Mouse (Mus musculus): ENCODE measurements around the gene Dnah5. TPM values are rescaled to one million over a fixed set of nuclear protein-coding genes. Genes with fewer than 3 reads are reported as not detected.
"Not testable (repeated sequence)": the region's sequence is repeated elsewhere in the genome, so short reads cannot be mapped to it uniquely, and the experiment has no call there.

Gene Dnah5
- polyA plus RNA-seq, 1 experiment = 0.19 TPM

- H3K36me3 ChIP-seq (ENCODE audit: control insufficient read depth, insufficient read depth, low read length) = no peaks in the 10 kb centered on the region
- TF ChIP-seq POLR2A (IDR thresholded peaks at IDR 0.05; ENCODE audit: control insufficient read depth, low read depth, low read length) (no peak), CTCF (IDR thresholded peaks at IDR 0.05; ENCODE audit: control insufficient read depth, insufficient read depth, insufficient replicate concordance, low read depth, low read length) (no peak)
- no peak overlapping the region for H3K4me3 ChIP-seq (ENCODE audit: control insufficient read depth, low read depth, low read length)
- H3K4me1 ChIP-seq (ENCODE audit: control insufficient read depth, insufficient read depth, low read length) = no peaks in the 10 kb centered on the region
- H3K27me3 ChIP-seq (ENCODE audit: control insufficient read depth, insufficient read depth, low read length) = no peaks in the 10 kb centered on the region
- H3K27ac ChIP-seq (ENCODE audit: control insufficient read depth, insufficient read depth, low read depth, low read length) = no peak overlapping the region
Observed at GRCm38 (mm10) chr15:28395481-28395880, 191.9 kb downstream of the Dnah5 start.

GRCm38 (mm10) chr15:28398472-28398871 lies 194.9 kb downstream of the Dnah5 start:
- no peak for TF ChIP-seq CTCF (IDR thresholded peaks at IDR 0.05; ENCODE audit: control insufficient read depth, insufficient read depth, insufficient replicate concordance, low read depth, low read length)
- no peak for TF ChIP-seq POLR2A (IDR thresholded peaks at IDR 0.05; ENCODE audit: control insufficient read depth, low read depth, low read length)
- H3K36me3 ChIP-seq (ENCODE audit: control insufficient read depth, insufficient read depth, low read length) = no peaks in the 10 kb centered on the region
- no peak overlapping the region for H3K27ac ChIP-seq (ENCODE audit: control insufficient read depth, insufficient read depth, low read depth, low read length)
- no peaks in the 10 kb centered on the region for H3K27me3 ChIP-seq (ENCODE audit: control insufficient read depth, insufficient read depth, low read length)
- no peak overlapping the region for H3K4me3 ChIP-seq (ENCODE audit: control insufficient read depth, low read depth, low read length)
- H3K4me1 ChIP-seq (ENCODE audit: control insufficient read depth, insufficient read depth, low read length) = no peaks in the 10 kb centered on the region

DNA sequence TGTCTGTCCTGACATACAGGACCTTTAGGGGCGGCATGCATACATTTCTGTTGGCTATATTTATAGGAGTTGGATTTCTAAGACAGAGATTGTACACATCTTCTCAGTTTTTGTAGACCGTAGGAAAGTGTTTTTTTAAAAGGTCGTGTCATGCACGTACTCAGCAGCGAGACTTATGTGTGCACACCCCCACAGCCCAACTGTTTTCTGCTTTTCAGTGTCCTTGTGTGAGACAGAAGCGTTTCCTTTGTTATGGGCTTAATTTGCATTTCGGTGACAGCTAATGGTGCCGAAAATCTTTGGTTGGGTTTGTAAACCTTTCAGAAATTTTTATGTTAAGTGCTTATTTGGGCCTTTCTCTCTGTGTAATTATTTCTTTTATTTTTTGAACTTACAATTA lies 195.7 kb downstream of the Dnah5 start:
- Histone ChIP-seq H3K4me1 (ENCODE audit: control insufficient read depth, insufficient read depth, low read length) (no peaks in the 10 kb centered on the region), H3K27ac (ENCODE audit: control insufficient read depth, insufficient read depth, low read depth, low read length) (no peak overlapping the region), H3K36me3 (ENCODE audit: control insufficient read depth, insufficient read depth, low read length) (no peaks in the 10 kb centered on the region), H3K27me3 (ENCODE audit: control insufficient read depth, insufficient read depth, low read length) (no peaks in the 10 kb centered on the region), H3K4me3 (ENCODE audit: control insufficient read depth, low read depth, low read length) (no peak overlapping the region)
- TF ChIP-seq POLR2A (IDR thresholded peaks at IDR 0.05; ENCODE audit: control insufficient read depth, low read depth, low read length) = no peak

DNA sequence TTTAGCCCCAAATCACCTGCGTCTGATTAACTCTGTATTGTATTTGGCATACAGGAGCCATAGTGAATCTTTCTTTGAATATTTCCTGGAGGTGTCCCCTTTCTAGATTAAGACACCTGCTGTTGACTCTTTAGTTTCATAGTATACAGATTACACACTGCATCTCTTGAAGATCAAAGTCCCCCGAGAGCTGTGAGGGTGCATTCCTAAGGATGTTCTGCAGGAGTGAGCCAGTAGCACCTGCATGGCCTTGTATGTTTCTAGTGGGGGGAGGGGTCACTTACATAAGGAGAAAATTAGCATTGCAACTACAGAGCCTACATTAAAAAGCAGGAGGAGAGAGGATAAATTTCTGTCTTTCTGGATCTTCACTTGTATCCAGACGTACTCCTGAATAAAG lies 201.1 kb downstream of the Dnah5 start:
- no peaks in the 10 kb centered on the region for H3K36me3 ChIP-seq (ENCODE audit: control insufficient read depth, insufficient read depth, low read length)
- no peaks in the 10 kb centered on the region for H3K27me3 ChIP-seq (ENCODE audit: control insufficient read depth, insufficient read depth, low read length)
- H3K27ac ChIP-seq (ENCODE audit: control insufficient read depth, insufficient read depth, low read depth, low read length) = no peak overlapping the region
- H3K4me1 ChIP-seq (ENCODE audit: control insufficient read depth, insufficient read depth, low read length) = no peaks in the 10 kb centered on the region
- H3K4me3 ChIP-seq (ENCODE audit: control insufficient read depth, low read depth, low read length) = no peak overlapping the region
- TF ChIP-seq CTCF (IDR thresholded peaks at IDR 0.05; ENCODE audit: control insufficient read depth, insufficient read depth, insufficient replicate concordance, low read depth, low read length) = no peak
- TF ChIP-seq POLR2A (IDR thresholded peaks at IDR 0.05; ENCODE audit: control insufficient read depth, low read depth, low read length) = no peak

DNA sequence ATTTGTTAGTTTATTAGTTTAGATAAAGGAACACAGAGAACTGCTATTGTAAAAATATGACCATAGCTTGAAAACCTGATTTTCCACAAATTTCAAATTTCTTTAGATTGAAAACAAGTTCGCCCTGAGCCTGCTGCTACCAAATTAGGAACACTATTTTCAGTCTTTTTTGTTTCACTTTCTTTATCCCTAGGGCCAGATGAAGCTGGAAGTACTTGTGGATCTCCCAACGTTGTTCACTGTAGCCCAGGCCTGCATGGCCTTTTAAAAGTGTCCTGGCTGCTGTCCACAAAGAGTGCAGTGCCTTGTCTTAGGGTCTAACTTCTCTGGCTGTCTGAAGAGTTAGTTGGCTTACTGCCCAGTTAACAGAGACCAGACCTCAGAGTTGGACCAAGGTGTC lies 201.6 kb downstream of the Dnah5 start:
- no peaks in the 10 kb centered on the region for H3K4me1 ChIP-seq (ENCODE audit: control insufficient read depth, insufficient read depth, low read length)
- H3K27me3 ChIP-seq (ENCODE audit: control insufficient read depth, insufficient read depth, low read length) = no peaks in the 10 kb centered on the region
- no peak overlapping the region for H3K27ac ChIP-seq (ENCODE audit: control insufficient read depth, insufficient read depth, low read depth, low read length)
- H3K36me3 ChIP-seq (ENCODE audit: control insufficient read depth, insufficient read depth, low read length) = no peaks in the 10 kb centered on the region
- TF ChIP-seq CTCF (IDR thresholded peaks at IDR 0.05; ENCODE audit: control insufficient read depth, insufficient read depth, insufficient replicate concordance, low read depth, low read length) = no peak
- no peak for TF ChIP-seq POLR2A (IDR thresholded peaks at IDR 0.05; ENCODE audit: control insufficient read depth, low read depth, low read length)
- H3K4me3 ChIP-seq (ENCODE audit: control insufficient read depth, low read depth, low read length) = no peak overlapping the region

DNA sequence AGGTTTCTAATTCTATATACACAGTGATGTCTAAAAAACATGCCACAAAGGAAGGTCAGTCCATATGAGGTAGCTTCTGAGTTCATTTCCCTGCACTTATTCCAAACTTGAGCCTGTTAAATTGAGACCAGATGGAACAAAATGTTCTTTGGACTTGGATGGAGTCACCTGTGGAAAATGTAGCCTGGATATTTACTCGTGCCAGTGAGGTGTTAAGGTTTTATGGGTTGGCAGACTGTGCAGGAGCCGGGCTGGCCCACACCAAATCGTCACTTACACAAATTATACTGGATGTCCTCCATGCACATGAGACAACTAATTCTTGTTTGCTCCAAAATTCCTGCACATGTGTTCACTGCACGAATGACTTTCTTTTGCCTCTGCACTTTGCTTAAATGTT lies 236.2 kb downstream of the Dnah5 start:
- no peaks in the 10 kb centered on the region for H3K36me3 ChIP-seq (ENCODE audit: control insufficient read depth, insufficient read depth, low read length)
- H3K27ac ChIP-seq (ENCODE audit: control insufficient read depth, insufficient read depth, low read depth, low read length) = no peak overlapping the region
- TF ChIP-seq CTCF (IDR thresholded peaks at IDR 0.05; ENCODE audit: control insufficient read depth, insufficient read depth, insufficient replicate concordance, low read depth, low read length) (no peak), POLR2A (IDR thresholded peaks at IDR 0.05; ENCODE audit: control insufficient read depth, low read depth, low read length) (no peak)
- no peaks in the 10 kb centered on the region for H3K27me3 ChIP-seq (ENCODE audit: control insufficient read depth, insufficient read depth, low read length)
- H3K4me3 ChIP-seq (ENCODE audit: control insufficient read depth, low read depth, low read length) = no peak overlapping the region
- no peaks in the 10 kb centered on the region for H3K4me1 ChIP-seq (ENCODE audit: control insufficient read depth, insufficient read depth, low read length)

GRCm38 (mm10) chr15:28444494-28444893 lies 240.9 kb downstream of the Dnah5 start:
- H3K27ac ChIP-seq (ENCODE audit: control insufficient read depth, insufficient read depth, low read depth, low read length) = no peak overlapping the region
- H3K4me1 ChIP-seq (ENCODE audit: control insufficient read depth, insufficient read depth, low read length) = no peaks in the 10 kb centered on the region
- H3K4me3 ChIP-seq (ENCODE audit: control insufficient read depth, low read depth, low read length) = no peak overlapping the region
- TF ChIP-seq POLR2A (IDR thresholded peaks at IDR 0.05; ENCODE audit: control insufficient read depth, low read depth, low read length) (no peak), CTCF (IDR thresholded peaks at IDR 0.05; ENCODE audit: control insufficient read depth, insufficient read depth, insufficient replicate concordance, low read depth, low read length) (no peak)
- no peaks in the 10 kb centered on the region for H3K36me3 ChIP-seq (ENCODE audit: control insufficient read depth, insufficient read depth, low read length)
- H3K27me3 ChIP-seq (ENCODE audit: control insufficient read depth, insufficient read depth, low read length) = no peaks in the 10 kb centered on the region

GRCm38 (mm10) chr15:28461091-28461778 lies 257.7 kb downstream of the Dnah5 start:
- H3K27me3 ChIP-seq (ENCODE audit: control insufficient read depth, insufficient read depth, low read length); H3K4me1 ChIP-seq (ENCODE audit: control insufficient read depth, insufficient read depth, low read length); H3K36me3 ChIP-seq (ENCODE audit: control insufficient read depth, insufficient read depth, low read length); H3K4me3 ChIP-seq (ENCODE audit: control insufficient read depth, low read depth, low read length); H3K27ac ChIP-seq (ENCODE audit: control insufficient read depth, insufficient read depth, low read depth, low read length): not testable (repeated sequence)

All from testis, adult 2 months (tissue).